Comparison of ENCODE assay signal across 29 mouse cellular contexts in genomic region chr10:67202470-67202869, GRCm38 (mm10).
DNase-seq lines count a peak whose midpoint lies in the region; ATAC-seq and TF ChIP-seq lines count a peak whose summit lies in the region.
"Had no signal": no experiment of that assay in that cellular context is flagged by ENCODE, and none has a peak within 500 bp of the region (broad histone marks: within the 10 kb centered on the region; RNA-seq: fewer than 3 reads in every experiment).

No protein-coding gene starts in this region.

- TF ChIP-seq POLR2A in thymus, adult 2 months (IDR thresholded peaks at IDR 0.05; ENCODE audit: control insufficient read depth, extremely low read depth, insufficient read depth, low read length, poor library complexity), result no peak

- 0 out of 2 replicates have a peak overlapping the region, but pooled peaks have one; percentile 24 for H3K27ac ChIP-seq in liver, postnatal 0 days (ENCODE audit: low read depth)
- peak overlapping the region; percentile 12; the same call in 1 of the 2 replicates for H3K27ac ChIP-seq in macrophage
- H3K27ac ChIP-seq in thymus, adult 2 months (ENCODE audit: control insufficient read depth, insufficient read depth, low read length), result no peak overlapping the region
- no peak overlapping the region for H3K27ac ChIP-seq in kidney, embryonic 14.5 days (ENCODE audit: low read depth, low read length)
- H3K27ac ChIP-seq: embryonic facial prominence, embryonic 13.5 days; forebrain, embryonic 10.5 days; forebrain, embryonic 15.5 days; heart, embryonic 10.5 days; heart, embryonic 15.5 days; hindbrain, embryonic 14.5 days; kidney, embryonic 15.5 days; layer of hippocampus, adult 2 months; liver, embryonic 13.5 days; midbrain, embryonic 13.5 days had no signal

- WGBS in liver, postnatal 0 days (ENCODE audit: insufficient replicate concordance), result 49% methylated on average over 6 of the region's 6 CpGs
- WGBS in macrophage (ENCODE audit: missing documents), result 5% methylated on average over 6 of the region's 6 CpGs
- WGBS in thymus, adult 2 months, result 14% methylated on average over 6 of the region's 6 CpGs
- WGBS in kidney, embryonic 14.5 days, result 89% methylated on average over 6 of the region's 6 CpGs

- no peak for DNase-seq in liver, postnatal 0 days
- no peak for DNase-seq in liver
- DNase-seq in MEL-GATA-1-ER (ENCODE audit: extremely low read depth, low read depth), result peak; percentile 45
- DNase-seq in thymus, adult 2 months, result no peak
- no peak for DNase-seq in ovary, postnatal 10 days (ENCODE audit: low spot score)
- DNase-seq: adrenal gland, postnatal 14 days; B cell, adult 2 months; cerebellum, adult 11-12 months; cerebellum, adult 9-11 months; heart, postnatal 36 days; kidney, postnatal 36 days; left cerebral cortex, postnatal 4 days; liver, embryonic 13.5 days; lung, adult 2 months; lung, postnatal 10 days; spleen, adult 18-20 months had no signal

- H3K9ac ChIP-seq in liver, postnatal 0 days (replicated peaks), result no peak overlapping the region
- H3K9ac ChIP-seq in kidney, embryonic 14.5 days (ENCODE audit: low read depth, low read length), result no peak overlapping the region
- H3K9ac ChIP-seq: embryonic facial prominence, embryonic 13.5 days; forebrain, embryonic 15.5 days; heart, embryonic 15.5 days; hindbrain, embryonic 14.5 days; kidney, embryonic 15.5 days; liver, embryonic 13.5 days; midbrain, embryonic 13.5 days had no signal

- ATAC-seq in liver, postnatal 0 days, result no peak
- ATAC-seq in kidney, embryonic 14.5 days (ENCODE audit: low FRiP score, low TSS enrichment), result no peak
- ATAC-seq: forebrain, embryonic 15.5 days; intestine, postnatal 0 days; midbrain, embryonic 13.5 days; Patski had no signal

- no peak overlapping the region for H3K4me3 ChIP-seq in liver, postnatal 0 days (ENCODE audit: low read depth, low read length)
- no peak overlapping the region for H3K4me3 ChIP-seq in macrophage (ENCODE audit: inconsistent target)
- no peak overlapping the region for H3K4me3 ChIP-seq in thymus, adult 2 months (ENCODE audit: control insufficient read depth, insufficient read depth, low read length)
- no peak overlapping the region for H3K4me3 ChIP-seq in kidney, embryonic 14.5 days (ENCODE audit: low read length)
- H3K4me3 ChIP-seq: embryonic facial prominence, embryonic 13.5 days; forebrain, embryonic 10.5 days; forebrain, embryonic 15.5 days; heart, embryonic 10.5 days; heart, embryonic 15.5 days; kidney, embryonic 15.5 days; layer of hippocampus, adult 2 months; liver, embryonic 13.5 days; midbrain, embryonic 13.5 days had no signal

- H3K9me3 ChIP-seq in liver, postnatal 0 days (ENCODE audit: low read length), result no peaks in the 10 kb centered on the region
- no peaks in the 10 kb centered on the region for H3K9me3 ChIP-seq in kidney, embryonic 14.5 days (ENCODE audit: control insufficient read depth, low read length)
- H3K9me3 ChIP-seq: embryonic facial prominence, embryonic 13.5 days; forebrain, embryonic 10.5 days; forebrain, embryonic 15.5 days; heart, embryonic 10.5 days; heart, embryonic 15.5 days; kidney, embryonic 15.5 days; liver, embryonic 13.5 days; midbrain, embryonic 13.5 days had no signal

- peaks cover 22% of the 10 kb centered on the region for H3K4me1 ChIP-seq in liver, postnatal 0 days (ENCODE audit: insufficient read depth)
- H3K4me1 ChIP-seq in thymus, adult 2 months (replicated peaks; ENCODE audit: control insufficient read depth, insufficient read depth, low read length), result peaks cover 12% of the 10 kb centered on the region
- no peaks in the 10 kb centered on the region; the same call in 1 of the 2 replicates for H3K4me1 ChIP-seq in kidney, embryonic 14.5 days (ENCODE audit: control insufficient read depth, insufficient read depth, low read length)
- H3K4me1 ChIP-seq: heart, embryonic 10.5 days had no signal

- peaks cover 94% of the 10 kb centered on the region for H3K79me2 ChIP-seq in macrophage (ENCODE audit: inconsistent target)

- no peak for TF ChIP-seq CTCF in liver, postnatal 0 days (IDR thresholded peaks at IDR 0.05; ENCODE audit: low read depth)
- TF ChIP-seq CTCF in thymus, adult 2 months (IDR thresholded peaks at IDR 0.05; ENCODE audit: borderline replicate concordance, control insufficient read depth, extremely low read depth, insufficient read depth, low read length, poor library complexity), result no peak

- H3K4me2 ChIP-seq in liver, postnatal 0 days (ENCODE audit: low read depth, low read length), result no peak overlapping the region
- H3K4me2 ChIP-seq in kidney, embryonic 14.5 days (replicated peaks; ENCODE audit: low read depth, low read length), result no peak overlapping the region
- H3K4me2 ChIP-seq: embryonic facial prominence, embryonic 13.5 days; forebrain, embryonic 15.5 days; heart, embryonic 15.5 days; hindbrain, embryonic 14.5 days; kidney, embryonic 15.5 days; liver, embryonic 13.5 days; midbrain, embryonic 13.5 days had no signal

- H3K27me3 ChIP-seq in liver, postnatal 0 days (ENCODE audit: insufficient read depth, low read length), result no peaks in the 10 kb centered on the region
- no peaks in the 10 kb centered on the region for H3K27me3 ChIP-seq in thymus, adult 2 months (ENCODE audit: control insufficient read depth, insufficient read depth, low read length)
- no peaks in the 10 kb centered on the region for H3K27me3 ChIP-seq in kidney, embryonic 14.5 days (ENCODE audit: control insufficient read depth, insufficient read depth, low read length)
- H3K27me3 ChIP-seq: embryonic facial prominence, embryonic 13.5 days; forebrain, embryonic 15.5 days; heart, embryonic 15.5 days; kidney, embryonic 15.5 days; liver, embryonic 13.5 days; midbrain, embryonic 13.5 days; Patski had no signal

- H3K36me3 ChIP-seq in liver, postnatal 0 days (replicated peaks; ENCODE audit: insufficient read depth, low read length), result peaks cover 7% of the 10 kb centered on the region; the same call in 1 of the 2 replicates
- H3K36me3 ChIP-seq in macrophage (ENCODE audit: inconsistent target), result 0 out of 2 replicates have a peak, but pooled peaks cover 5% of the 10 kb centered on the region
- H3K36me3 ChIP-seq in thymus, adult 2 months (ENCODE audit: control insufficient read depth, insufficient read depth, low read length), result no peaks in the 10 kb centered on the region; the same call in 1 of the 2 replicates
- H3K36me3 ChIP-seq in kidney, embryonic 14.5 days (ENCODE audit: control insufficient read depth, insufficient read depth, low read length), result no peaks in the 10 kb centered on the region; the same call in 1 of the 2 replicates
- H3K36me3 ChIP-seq: forebrain, embryonic 15.5 days; heart, embryonic 15.5 days; kidney, embryonic 15.5 days; liver, embryonic 13.5 days; midbrain, embryonic 13.5 days had no signal

- TF ChIP-seq EP300 in liver, postnatal 0 days (IDR thresholded peaks at IDR 0.05; ENCODE audit: low read depth), result no peak

Comparison
In these comparisons a context has a peak if more than half of its experiments do, and no peak if none do; other contexts are left out.
1. H3K27ac ChIP-seq: peak in liver, postnatal 0 days (single experiment) and macrophage (single experiment); none in thymus, adult 2 months (single experiment) and kidney, embryonic 14.5 days (single experiment).